Mouse (Mus musculus) left cerebral cortex, adult 11 months (tissue): ENCODE measurements around the gene Acot8.

Experiments
- DNase-seq: peaks from one replicate; pipeline ENCODE4 v3.0.0; 2022; ENCODE audit warnings: low spot score

The Acot8 gene

GRCm38 (mm10) chr2:164783926-164784581 is 20.6 kb downstream of the Acot8 start:
- no peak for DNase-seq

GRCm38 (mm10) chr2:164781876-164782275 is 22.8 kb downstream of the Acot8 start:
- no peak for DNase-seq

- DNase-seq, result no peak
These were observed 25.1 kb downstream of the Acot8 start, which contains the start of gene Tnnc2 for GRCm38 (mm10) chr2:164779481-164780086. Tnnc2 (minus strand) TSS chr2:164779967.

- no peak for DNase-seq
These were observed 25.9 kb downstream of the Acot8 start for GRCm38 (mm10) chr2:164778809-164779208.

- DNase-seq, result no peak
These were observed 26.7 kb downstream of the Acot8 start for GRCm38 (mm10) chr2:164778015-164778287.

- no peak for DNase-seq
These were observed 27.3 kb downstream of the Acot8 start for GRCm38 (mm10) chr2:164777246-164778014.

GRCm38 (mm10) chr2:164776801-164777200 is 27.9 kb downstream of the Acot8 start:
- no peak for DNase-seq

GRCm38 (mm10) chr2:164776130-164776529 is 28.6 kb downstream of the Acot8 start:
- no peak for DNase-seq

- no peak for DNase-seq
These were observed 30.7 kb downstream of the Acot8 start for GRCm38 (mm10) chr2:164773989-164774364.

GRCm38 (mm10) chr2:164773229-164773988 is 31.3 kb downstream of the Acot8 start:
- DNase-seq, result no peak

- no peak for DNase-seq
These were observed 33.6 kb downstream of the Acot8 start for GRCm38 (mm10) chr2:164771123-164771522.

GRCm38 (mm10) chr2:164770279-164770678 is 34.4 kb downstream of the Acot8 start:
- DNase-seq, result no peak

- DNase-seq, result peak; percentile 96
These were observed 35.2 kb downstream of the Acot8 start, which contains the start of gene Ube2c for GRCm38 (mm10) chr2:164769258-164770037. Ube2c (plus strand) TSS chr2:164769898.

GRCm38 (mm10) chr2:164767812-164768540 is 36.7 kb downstream of the Acot8 start:
- no peak for DNase-seq

GRCm38 (mm10) chr2:164765841-164766240 is 38.8 kb downstream of the Acot8 start:
- no peak for DNase-seq

GRCm38 (mm10) chr2:164762593-164762992 is 42.1 kb downstream of the Acot8 start:
- no peak for DNase-seq

GRCm38 (mm10) chr2:164761971-164762370 is 42.7 kb downstream of the Acot8 start:
- no peak for DNase-seq

- no peak for DNase-seq
These were observed 43.2 kb downstream of the Acot8 start for GRCm38 (mm10) chr2:164761502-164761901.

GRCm38 (mm10) chr2:164760059-164760833 is 44.4 kb downstream of the Acot8 start:
- no peak for DNase-seq

GRCm38 (mm10) chr2:164758692-164759091 is 46.0 kb downstream of the Acot8 start:
- no peak for DNase-seq
